Mouse (Mus musculus): ENCODE results near the gene Vwa7. TPM values are rescaled to one million over a fixed set of nuclear protein-coding genes. Genes with fewer than 3 reads are reported as not detected.
"Not testable (repeated sequence)": the region's sequence is repeated elsewhere in the genome, so short reads cannot be mapped to it uniquely, and the experiment has no call there.

Gene Vwa7
- polyA plus RNA-seq, 1 experiment from 2014 or later = 0.21 TPM

- Histone ChIP-seq H3K9ac (no peak overlapping the region), H3K27me3 (replicated peaks) (no peaks in the 10 kb centered on the region), H3K4me3 (replicated peaks) (no peak overlapping the region), H3K4me1 (replicated peaks) (peaks cover 50% of the 10 kb centered on the region), H3K9me3 (no peaks in the 10 kb centered on the region), H3K4me2 (replicated peaks) (no peak overlapping the region), H3K36me3 (no peaks in the 10 kb centered on the region), H3K27ac (no peak overlapping the region)
- 68% methylated on average over 8 of the region's 10 CpGs for WGBS
- ATAC-seq = no peak
Measured at GRCm38 (mm10) chr17:35024691-35025488, 8.5 kb downstream of the Vwa7 start.

- H3K9me3 ChIP-seq = no peaks in the 10 kb centered on the region
- ATAC-seq = no peak
- H3K4me3 ChIP-seq (replicated peaks) = no peak overlapping the region
- H3K27ac ChIP-seq = 0 out of 2 replicates have a peak overlapping the region, but pooled peaks have one; percentile 36
- 78% methylated on average over 5 of the region's 5 CpGs for WGBS
- peaks cover 51% of the 10 kb centered on the region for H3K4me1 ChIP-seq (replicated peaks)
- no peaks in the 10 kb centered on the region for H3K27me3 ChIP-seq (replicated peaks)
- peak overlapping the region; percentile 20 for H3K9ac ChIP-seq
- H3K4me2 ChIP-seq (replicated peaks) = peak overlapping the region; percentile 11; the same call in 1 of the 2 replicates
- no peaks in the 10 kb centered on the region for H3K36me3 ChIP-seq
Measured at GRCm38 (mm10) chr17:35026206-35026605, 9.8 kb downstream of the Vwa7 start.

DNA sequence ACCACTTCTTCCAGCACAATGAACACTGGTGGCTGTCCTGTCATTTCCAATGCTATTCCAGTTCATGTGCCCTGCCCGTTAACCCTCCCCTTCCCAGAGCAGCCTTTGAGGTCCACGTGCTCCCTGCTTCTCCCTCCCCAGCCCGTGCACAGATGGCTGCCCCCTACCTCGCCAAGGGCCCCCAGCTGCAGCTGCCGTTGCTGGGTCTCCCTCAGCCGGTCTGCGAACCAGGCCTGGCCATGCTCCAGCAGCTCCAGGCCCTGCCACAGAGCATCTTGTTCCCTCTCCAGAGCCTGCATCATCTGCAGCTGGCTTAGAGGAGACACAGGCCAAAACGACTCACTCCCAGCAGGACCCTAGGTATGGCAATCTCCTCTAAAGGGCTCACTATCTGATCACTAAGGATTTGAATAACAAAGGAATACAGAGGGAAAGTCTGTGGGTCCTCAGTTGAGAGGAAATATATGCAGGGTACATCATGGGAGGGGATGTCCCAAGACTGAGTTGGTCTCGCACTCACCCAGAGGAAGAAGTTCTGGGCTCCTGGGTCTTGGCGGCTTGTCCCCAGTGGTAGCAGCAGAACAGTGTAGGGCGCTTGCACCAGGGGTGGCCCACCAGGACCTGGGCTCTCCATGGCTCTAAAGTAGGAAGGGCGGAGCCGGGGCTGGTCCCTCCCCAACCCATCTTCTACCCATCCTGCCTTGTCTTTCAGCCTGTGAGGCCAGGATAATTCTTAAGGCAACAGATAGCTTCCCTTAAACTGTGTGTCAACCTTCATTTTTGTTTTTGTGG, 11.1 kb downstream of the Vwa7 start, which contains the start of gene Sapcd1:
TSS of gene Sapcd1 (minus strand) at position 740 of the 792 bp plus-strand sequence.
- H3K36me3 ChIP-seq = no peaks in the 10 kb centered on the region
- H3K4me3 ChIP-seq (replicated peaks) = 0 out of 2 replicates have a peak within 1 kb of the TSS, but pooled peaks have one; percentile 10
- peaks cover 46% of the 10 kb centered on the region for H3K4me1 ChIP-seq (replicated peaks)
- 42% methylated on average over 13 of the region's 13 CpGs for WGBS
- ATAC-seq = peak; percentile 66
- no peaks in the 10 kb centered on the region for H3K27me3 ChIP-seq (replicated peaks)
- peak within 1 kb of the TSS; percentile 44 for H3K4me2 ChIP-seq (replicated peaks)
- 0 out of 2 replicates have a peak within 1 kb of the TSS, but pooled peaks have one; percentile 26 for H3K9ac ChIP-seq
- peak within 1 kb of the TSS; percentile 54 for H3K27ac ChIP-seq
- no peaks in the 10 kb centered on the region for H3K9me3 ChIP-seq

- no peaks in the 10 kb centered on the region for H3K9me3 ChIP-seq
- no peak overlapping the region for H3K4me3 ChIP-seq (replicated peaks)
- ATAC-seq = no peak
- peaks cover 46% of the 10 kb centered on the region for H3K4me1 ChIP-seq (replicated peaks)
- H3K36me3 ChIP-seq = no peaks in the 10 kb centered on the region
- no peaks in the 10 kb centered on the region for H3K27me3 ChIP-seq (replicated peaks)
- no peak overlapping the region for H3K9ac ChIP-seq
- H3K27ac ChIP-seq = 0 out of 2 replicates have a peak overlapping the region, but pooled peaks have one; percentile 25
- 65% methylated on average over 2 of the region's 2 CpGs for WGBS
- no peak overlapping the region for H3K4me2 ChIP-seq (replicated peaks)
Measured at GRCm38 (mm10) chr17:35028315-35028714, 11.9 kb downstream of the Vwa7 start.

- H3K4me1 ChIP-seq (replicated peaks) = peaks cover 35% of the 10 kb centered on the region
- no peaks in the 10 kb centered on the region for H3K9me3 ChIP-seq
- H3K9ac ChIP-seq = 0 out of 2 replicates have a peak overlapping the region, but pooled peaks have one; percentile 3
- H3K4me3 ChIP-seq (replicated peaks) = no peak overlapping the region
- no peak overlapping the region for H3K27ac ChIP-seq
- H3K4me2 ChIP-seq (replicated peaks) = no peak overlapping the region; the same call in 1 of the 2 replicates
- H3K27me3 ChIP-seq (replicated peaks) = no peaks in the 10 kb centered on the region
- WGBS = 38% methylated on average over 19 of the region's 19 CpGs
- H3K36me3 ChIP-seq = no peaks in the 10 kb centered on the region
- no peak for ATAC-seq
Measured at GRCm38 (mm10) chr17:35029691-35030532, 13.5 kb downstream of the Vwa7 start.

GRCm38 (mm10) chr17:35031272-35031671, 14.9 kb downstream of the Vwa7 start:
- no peaks in the 10 kb centered on the region for H3K27me3 ChIP-seq (replicated peaks)
- ATAC-seq = no peak
- WGBS = 92% methylated on average over 11 of the region's 11 CpGs

DNA sequence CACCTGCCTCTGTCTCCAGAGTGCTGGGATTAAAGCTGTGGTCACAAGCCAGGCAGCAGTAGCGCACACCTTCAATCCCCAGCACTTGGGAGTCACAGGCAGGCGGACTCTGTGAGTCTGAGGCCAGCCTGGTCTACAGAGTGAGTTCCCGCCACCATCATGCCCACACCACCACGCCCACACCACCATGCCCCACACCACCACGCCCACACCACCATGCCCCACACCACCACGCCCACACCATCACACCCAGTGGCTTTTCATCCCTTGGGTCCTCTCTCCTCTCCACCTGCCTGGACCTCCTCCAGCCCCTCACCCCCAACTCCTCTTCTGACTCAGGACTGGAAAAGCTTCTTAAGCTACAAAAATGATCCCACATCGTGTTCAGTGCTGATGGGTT, 15.5 kb downstream of the Vwa7 start:
- H3K4me2 ChIP-seq (replicated peaks) = no peak overlapping the region
- H3K9ac ChIP-seq = no peak overlapping the region
- H3K9me3 ChIP-seq = no peaks in the 10 kb centered on the region
- H3K27me3 ChIP-seq (replicated peaks) = no peaks in the 10 kb centered on the region
- WGBS = 84% methylated on average over 7 of the region's 7 CpGs
- no peaks in the 10 kb centered on the region for H3K36me3 ChIP-seq
- no peak overlapping the region for H3K4me3 ChIP-seq (replicated peaks)
- H3K4me1 ChIP-seq (replicated peaks) = peaks cover 20% of the 10 kb centered on the region
- no peak overlapping the region for H3K27ac ChIP-seq
- ATAC-seq = no peak

More at GRCm38 (mm10) chr17:35031272-35031671, 14.9 kb downstream of the Vwa7 start:
- Histone ChIP-seq H3K9ac (no peak overlapping the region), H3K27ac (no peak overlapping the region), H3K36me3 (no peaks in the 10 kb centered on the region), H3K4me3 (replicated peaks) (no peak overlapping the region), H3K4me1 (replicated peaks) (peaks cover 24% of the 10 kb centered on the region), H3K4me2 (replicated peaks) (no peak overlapping the region), H3K9me3 (no peaks in the 10 kb centered on the region)

DNA sequence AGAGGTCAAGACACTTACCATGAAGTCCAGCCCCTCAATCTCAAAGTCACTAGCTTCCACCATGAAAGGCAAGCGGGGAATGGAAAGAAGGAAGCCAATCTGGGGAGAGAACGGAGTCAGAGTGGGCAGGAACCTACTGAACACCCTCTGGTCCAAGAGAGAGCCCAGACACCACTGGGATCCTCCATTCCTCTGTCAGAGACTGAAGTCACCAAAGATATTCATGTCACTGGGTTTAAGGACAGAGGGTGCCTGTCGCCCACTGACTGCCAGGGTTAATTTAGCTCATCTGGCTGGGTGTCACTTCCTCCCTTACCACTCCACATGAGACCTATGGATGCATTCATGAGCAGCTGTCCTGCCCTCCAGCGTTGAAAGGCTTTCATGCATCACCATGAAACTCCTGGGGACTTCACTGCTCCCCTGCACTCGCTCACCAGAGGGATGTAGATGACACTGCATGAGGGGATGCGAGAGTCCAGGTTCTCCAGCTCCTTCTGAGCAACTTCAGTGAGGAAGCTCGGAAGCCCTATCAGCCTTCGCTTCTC, 16.0 kb downstream of the Vwa7 start:
- no peak overlapping the region for H3K27ac ChIP-seq
- WGBS = 67% methylated on average over 8 of the region's 8 CpGs
- H3K9me3 ChIP-seq = no peaks in the 10 kb centered on the region
- H3K36me3 ChIP-seq = no peaks in the 10 kb centered on the region
- no peaks in the 10 kb centered on the region for H3K27me3 ChIP-seq (replicated peaks)
- no peak for ATAC-seq
- H3K4me3 ChIP-seq (replicated peaks) = no peak overlapping the region
- H3K9ac ChIP-seq = no peak overlapping the region
- H3K4me2 ChIP-seq (replicated peaks) = no peak overlapping the region
- peaks cover 20% of the 10 kb centered on the region for H3K4me1 ChIP-seq (replicated peaks)

GRCm38 (mm10) chr17:35033703-35034102, 17.3 kb downstream of the Vwa7 start:
- not testable (repeated sequence) for H3K27me3 ChIP-seq (replicated peaks); H3K27ac ChIP-seq; H3K4me2 ChIP-seq (replicated peaks); H3K36me3 ChIP-seq; ATAC-seq; H3K4me3 ChIP-seq (replicated peaks); H3K9me3 ChIP-seq; H3K9ac ChIP-seq
- 62% methylated on average over 1 of the region's 1 CpGs for WGBS
- peaks cover 13% of the 10 kb centered on the region; the same call in 1 of the 2 replicates for H3K4me1 ChIP-seq (replicated peaks)

GRCm38 (mm10) chr17:35034896-35035295, 18.5 kb downstream of the Vwa7 start:
- Histone ChIP-seq H3K9me3 (no peaks in the 10 kb centered on the region), H3K9ac (no peak overlapping the region), H3K4me1 (replicated peaks) (peaks cover 5% of the 10 kb centered on the region; the same call in 1 of the 2 replicates), H3K36me3 (no peaks in the 10 kb centered on the region), H3K27me3 (replicated peaks) (no peaks in the 10 kb centered on the region), H3K27ac (no peak overlapping the region), H3K4me3 (replicated peaks) (no peak overlapping the region), H3K4me2 (replicated peaks) (no peak overlapping the region)
- 52% methylated on average over 6 of the region's 6 CpGs for WGBS
- ATAC-seq = no peak

DNA sequence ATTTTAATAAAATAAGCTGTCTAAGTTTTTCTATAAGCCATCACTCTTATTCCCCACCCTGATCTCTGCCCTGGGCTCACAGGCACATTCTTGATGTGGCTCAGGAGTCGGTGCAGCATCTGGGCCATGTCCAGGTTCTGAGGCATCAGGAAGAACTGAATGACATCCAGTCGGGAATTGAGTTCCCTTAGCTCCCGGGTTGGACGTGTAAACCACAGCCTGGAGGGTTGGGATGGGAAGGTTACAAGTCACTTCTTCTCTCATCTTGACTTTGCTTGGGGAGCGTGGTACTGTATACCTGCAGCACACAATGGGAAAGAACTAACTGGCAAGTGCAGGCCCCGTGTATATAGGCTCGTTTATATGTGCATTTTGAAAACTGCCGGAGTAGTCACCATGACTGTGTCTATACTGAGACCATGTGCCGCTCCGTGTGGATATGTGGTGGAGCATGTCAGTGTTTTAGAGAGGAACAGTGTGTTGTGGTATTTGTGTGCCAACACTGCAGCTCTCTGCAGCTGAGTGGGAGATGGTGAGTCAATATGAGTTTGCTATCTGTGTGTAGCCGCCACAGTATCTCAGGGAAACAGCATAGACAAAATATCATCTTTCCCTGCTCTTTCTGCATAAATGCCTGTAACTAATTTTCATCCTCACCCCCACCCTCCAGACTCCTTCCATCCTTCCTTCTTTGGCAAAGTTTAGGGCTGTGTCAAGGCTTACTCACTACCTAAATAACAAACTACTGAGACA, 22.9 kb downstream of the Vwa7 start:
- no peak overlapping the region for H3K4me3 ChIP-seq (replicated peaks)
- no peak for ATAC-seq
- 84% methylated on average over 11 of the region's 11 CpGs for WGBS
- no peak overlapping the region for H3K9ac ChIP-seq
- no peaks in the 10 kb centered on the region for H3K9me3 ChIP-seq
- no peak overlapping the region for H3K4me2 ChIP-seq (replicated peaks)
- H3K36me3 ChIP-seq = no peaks in the 10 kb centered on the region
- no peak overlapping the region for H3K27ac ChIP-seq
- H3K27me3 ChIP-seq (replicated peaks) = no peaks in the 10 kb centered on the region
- 0 out of 2 replicates have a peak, but pooled peaks cover 4% of the 10 kb centered on the region for H3K4me1 ChIP-seq (replicated peaks)
